Mouse (Mus musculus) stomach, postnatal 0 days (tissue): ENCODE data around the gene Gm12117. TPM values are rescaled to one million over a fixed set of nuclear protein-coding genes. Genes with fewer than 3 reads are reported as not detected.

ENCODE experiments used
- ATAC-seq: fragments of 200-750 bp; cut with Nextera tagmentation; 2 replicates; pipeline ENCODE4 v1.8.0; 2017; ENCODE audit not compliant: low FRiP score, low TSS enrichment
- DNase-seq: peaks from one replicate; pipeline ENCODE4 v3.0.0-alpha.2; 2016; ENCODE audit warnings: low spot score
- H3K27ac ChIP-seq: fragments of 300-500 bp; sonication (generic); replicated peaks from 2 replicates; pipeline ENCODE4 v1.5.1; 2014; ENCODE audit warnings: mild to moderate bottlenecking, control low read depth
- H3K27me3 ChIP-seq: fragments of 300-500 bp; sonication (generic); 2 replicates; pipeline ENCODE4 v1.6.1; 2014; ENCODE audit warnings: low read length; ENCODE audit not compliant: control insufficient read depth, insufficient read depth
- H3K36me3 ChIP-seq: fragments of 300-500 bp; sonication (generic); 2 replicates; pipeline ENCODE4 v1.6.1; 2014; ENCODE audit warnings: low read length, mixed read lengths; ENCODE audit not compliant: control insufficient read depth, insufficient read depth
- H3K4me1 ChIP-seq: fragments of 300-500 bp; sonication (generic); replicated peaks from 2 replicates; pipeline ENCODE4 v1.6.1; 2014; ENCODE audit warnings: antibody characterized with exemption; ENCODE audit not compliant: control insufficient read depth, insufficient read depth
- H3K4me2 ChIP-seq: fragments of 300-500 bp; sonication (generic); replicated peaks from 2 replicates; pipeline ENCODE4 v1.6.1; 2014; ENCODE audit warnings: low read depth, mild to moderate bottlenecking, control low read depth, moderate library complexity
- H3K4me3 ChIP-seq: fragments of 300-500 bp; sonication (generic); 2 replicates; pipeline ENCODE4 v1.5.1; 2014; ENCODE audit warnings: low read depth, low read length, control low read depth
- H3K9ac ChIP-seq: fragments of 300-500 bp; sonication (generic); 2 replicates; pipeline ENCODE4 v1.6.1; 2014; ENCODE audit warnings: mild to moderate bottlenecking, low read length, control low read depth, mixed read lengths
- H3K9me3 ChIP-seq: fragments of 300-500 bp; sonication (generic); 2 replicates; pipeline ENCODE4 v1.6.1; 2016; ENCODE audit warnings: low read length; ENCODE audit not compliant: control insufficient read depth
- CTCF ChIP-seq: IDR thresholded peaks from 2 replicates; pipeline ENCODE4 v1.5.1; 2016; ENCODE audit warnings: antibody characterized with exemption, low read depth, mild to moderate bottlenecking, moderate library complexity
- EP300 ChIP-seq: optimal IDR thresholded peaks from 2 replicates; pipeline ENCODE3; 2016; ENCODE audit warnings: antibody characterized with exemption
- WGBS: fragments of 180-500 bp; shearing (Covaris S2); extraction: QIAGEN DNeasy Blood & Tissue Kit; methylation state at CpG from one replicate; pipeline ENCODE4 v1.1.7; 2014; 5-methylcytosine and 5-hydroxymethylcytosine counted together
- polyA plus RNA-seq: library from polyadenylated mRNA; unstranded; fragments of >200 nt; fragmentation: Nextera tagmentation; extraction: Ambion mirVana; gene quantifications from 2 replicates; pipeline ENCODE4 v1.2.1, GENCODE M21; 2015

The Gm12117 gene
- polyA plus RNA-seq, 1 experiment from 2014 or later, result not detected

- ATAC-seq (no peak), DNase-seq (no peak)
- Histone ChIP-seq H3K4me3 (no peak overlapping the region), H3K36me3 (no peaks in the 10 kb centered on the region), H3K27me3 (no peaks in the 10 kb centered on the region), H3K27ac (no peak overlapping the region), H3K4me1 (no peaks in the 10 kb centered on the region), H3K4me2 (no peak overlapping the region), H3K9ac (no peak overlapping the region), H3K9me3 (no peaks in the 10 kb centered on the region)
- WGBS, result 73% methylated on average over 5 of the region's 5 CpGs
- TF ChIP-seq CTCF (no peak), EP300 (no peak)
These were observed 44.5 kb downstream of the Gm12117 start for GRCm38 (mm10) chr11:33232056-33232455.

GRCm38 (mm10) chr11:33228186-33228585, 48.4 kb downstream of the Gm12117 start:
- ATAC-seq (no peak), DNase-seq (no peak)
- Histone ChIP-seq H3K36me3 (no peaks in the 10 kb centered on the region), H3K9me3 (no peaks in the 10 kb centered on the region), H3K27ac (no peak overlapping the region), H3K27me3 (no peaks in the 10 kb centered on the region), H3K4me3 (no peak overlapping the region), H3K9ac (no peak overlapping the region), H3K4me1 (no peaks in the 10 kb centered on the region), H3K4me2 (no peak overlapping the region)
- 76% methylated on average over 2 of the region's 2 CpGs for WGBS
- no peak for TF ChIP-seq EP300
- TF ChIP-seq CTCF, result no peak

- 82% methylated on average over 8 of the region's 8 CpGs for WGBS
- no peak for ATAC-seq
These were observed 50.0 kb downstream of the Gm12117 start for GRCm38 (mm10) chr11:33226516-33226915.

More at GRCm38 (mm10) chr11:33226516-33226915, 50.0 kb downstream of the Gm12117 start:
- no peak overlapping the region for H3K27ac ChIP-seq
- no peak overlapping the region for H3K9ac ChIP-seq
- H3K9me3 ChIP-seq, result no peaks in the 10 kb centered on the region
- H3K36me3 ChIP-seq, result no peaks in the 10 kb centered on the region
- H3K4me2 ChIP-seq, result no peak overlapping the region
- TF ChIP-seq EP300, result no peak
- TF ChIP-seq CTCF, result no peak
- H3K4me3 ChIP-seq, result no peak overlapping the region
- H3K27me3 ChIP-seq, result no peaks in the 10 kb centered on the region
- no peak for DNase-seq
- H3K4me1 ChIP-seq, result no peaks in the 10 kb centered on the region

Other genes with a start within 250 kb of the Gm12117 start
- gene Fgf18, start 129.3 kb downstream of the Gm12117 start, polyA plus RNA-seq, result 1.4 and 2.3 TPM in 2 replicates
- gene Npm1, start 113.5 kb downstream of the Gm12117 start, polyA plus RNA-seq, result 343 and 356 TPM in 2 replicates
- not detected in 2 replicates for gene Tlx3, start 73.1 kb downstream of the Gm12117 start, polyA plus RNA-seq
- 1.9 and 2.2 TPM in 2 replicates for gene Ranbp17, start 237.0 kb upstream of the Gm12117 start, polyA plus RNA-seq